Mouse (Mus musculus) naive thymus-derived CD4-positive, alpha-beta T cell, adult 2 months (primary cell): ENCODE measurements around the gene Myod1.

ENCODE experiments used
- DNase-seq: peaks from one replicate; pipeline ENCODE4 v3.0.0-alpha.2; 2011; ENCODE audit warnings: low read depth

Gene Myod1

GRCm38 (mm10) chr7:46391701-46392100 is 15.4 kb downstream of the Myod1 start:
- peak; percentile 83 for DNase-seq

DNA sequence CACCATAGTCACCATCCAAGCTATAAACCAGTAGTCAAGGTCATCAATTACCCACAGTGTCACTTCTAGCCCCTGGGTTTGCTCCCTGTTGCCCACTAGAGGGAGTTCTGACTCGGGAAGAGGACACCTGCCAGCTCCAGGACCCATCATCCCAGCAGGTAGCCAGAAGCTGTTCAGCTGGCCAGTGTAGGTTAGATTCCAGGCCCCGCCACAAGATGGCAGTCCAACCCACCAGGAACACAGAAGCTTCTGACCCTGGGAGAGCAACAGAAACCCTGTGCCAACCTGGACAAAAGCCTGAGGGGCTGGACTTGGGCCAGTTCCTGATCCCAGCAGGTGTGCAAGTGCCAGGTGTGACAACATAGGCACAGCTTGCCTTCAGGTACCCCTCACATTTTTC is 16.8 kb downstream of the Myod1 start:
- DNase-seq = peak; percentile 83

- DNase-seq = peak; percentile 58
Measured at GRCm38 (mm10) chr7:46393718-46394511, 17.6 kb downstream of the Myod1 start.

- no peak for DNase-seq
Measured at GRCm38 (mm10) chr7:46394933-46395332, 18.7 kb downstream of the Myod1 start.

- DNase-seq = no peak
Measured at GRCm38 (mm10) chr7:46395571-46395970, 19.3 kb downstream of the Myod1 start.

- peak; percentile 81 for DNase-seq
Measured at GRCm38 (mm10) chr7:46396231-46396927, 20.1 kb downstream of the Myod1 start, which contains the start of gene Kcnc1. TSS of gene Kcnc1 (plus strand) at chr7:46396497.

DNA sequence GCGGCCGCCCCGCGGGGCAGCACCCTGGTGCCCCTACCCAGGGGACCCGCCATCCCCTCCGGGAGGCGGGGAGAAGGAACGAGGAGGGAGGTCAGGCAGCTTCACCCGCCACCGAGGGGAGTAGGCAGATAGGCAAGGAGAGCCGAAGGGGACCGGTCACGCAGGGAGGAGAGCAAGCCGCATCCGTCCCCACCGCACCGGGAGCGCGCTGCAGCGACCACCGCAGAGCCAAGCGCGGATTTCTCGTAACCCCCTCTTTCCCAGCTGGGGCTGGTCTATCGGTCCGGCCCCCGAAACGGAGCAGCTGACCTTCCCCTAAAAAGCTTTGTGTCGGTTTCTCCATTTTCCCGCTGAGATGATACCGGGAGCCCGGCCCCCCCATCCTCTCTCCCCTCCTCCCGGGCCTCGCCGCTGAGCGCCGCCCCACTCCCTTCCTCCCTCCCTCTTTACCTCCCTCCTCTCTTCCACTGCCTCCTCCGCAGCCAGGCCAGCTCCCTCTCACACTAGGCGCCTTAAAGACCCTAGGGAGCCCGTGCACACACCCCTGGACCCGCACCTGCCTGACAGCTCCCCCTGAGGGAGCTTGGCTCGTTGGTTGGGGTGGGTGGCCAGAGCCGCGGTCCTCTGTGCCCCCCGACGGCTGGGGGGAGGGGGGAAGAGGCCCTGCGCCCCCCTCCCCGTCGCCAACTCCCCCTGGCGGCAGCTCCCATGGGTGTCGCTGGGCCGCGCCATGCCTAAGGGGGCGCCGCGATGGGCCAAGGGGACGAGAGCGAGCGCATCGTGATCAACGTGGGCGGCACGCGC is 20.9 kb downstream of the Myod1 start:
- DNase-seq = no peak

DNA sequence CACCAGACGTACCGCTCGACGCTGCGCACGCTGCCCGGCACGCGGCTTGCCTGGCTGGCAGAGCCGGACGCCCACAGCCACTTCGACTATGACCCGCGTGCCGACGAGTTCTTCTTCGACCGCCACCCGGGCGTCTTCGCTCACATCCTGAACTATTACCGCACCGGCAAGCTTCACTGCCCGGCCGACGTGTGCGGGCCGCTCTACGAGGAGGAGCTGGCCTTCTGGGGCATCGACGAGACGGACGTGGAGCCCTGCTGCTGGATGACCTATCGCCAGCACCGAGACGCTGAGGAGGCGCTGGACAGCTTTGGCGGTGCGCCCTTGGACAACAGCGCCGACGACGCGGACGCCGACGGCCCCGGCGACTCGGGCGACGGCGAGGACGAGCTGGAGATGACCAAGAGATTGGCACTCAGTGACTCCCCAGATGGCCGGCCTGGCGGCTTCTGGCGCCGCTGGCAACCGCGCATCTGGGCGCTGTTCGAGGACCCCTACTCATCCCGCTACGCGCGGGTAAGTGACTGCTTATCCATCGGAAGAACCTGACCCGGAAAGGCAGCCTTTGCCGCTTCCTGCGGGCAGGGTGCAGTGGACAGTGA is 21.6 kb downstream of the Myod1 start:
- no peak for DNase-seq

- no peak for DNase-seq
Measured at GRCm38 (mm10) chr7:46398612-46399011, 22.3 kb downstream of the Myod1 start.

DNA sequence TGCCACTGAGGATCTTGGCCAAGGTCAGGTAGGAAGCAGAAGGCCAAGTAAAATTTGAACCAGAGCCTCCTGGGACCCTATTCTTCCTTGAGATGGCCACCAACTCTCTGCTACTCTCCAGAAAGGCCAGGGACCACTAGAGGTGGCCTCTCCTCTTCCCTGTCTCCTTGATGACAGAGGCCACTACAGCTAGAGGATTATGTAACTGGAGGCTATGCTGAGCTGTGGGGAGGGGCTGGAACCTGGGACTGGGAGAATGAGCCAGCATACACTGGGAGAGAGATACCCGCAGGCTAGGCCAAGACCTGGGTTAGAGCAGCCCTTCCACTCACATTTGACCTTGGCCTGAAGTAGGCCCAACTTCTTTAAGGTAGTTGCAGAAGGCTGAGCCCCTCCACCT is 23.4 kb downstream of the Myod1 start:
- DNase-seq = no peak

GRCm38 (mm10) chr7:46400346-46400745 is 24.1 kb downstream of the Myod1 start:
- DNase-seq = no peak

GRCm38 (mm10) chr7:46401371-46402180 is 25.3 kb downstream of the Myod1 start:
- DNase-seq = no peak

GRCm38 (mm10) chr7:46403616-46404485 is 27.6 kb downstream of the Myod1 start:
- no peak for DNase-seq

DNA sequence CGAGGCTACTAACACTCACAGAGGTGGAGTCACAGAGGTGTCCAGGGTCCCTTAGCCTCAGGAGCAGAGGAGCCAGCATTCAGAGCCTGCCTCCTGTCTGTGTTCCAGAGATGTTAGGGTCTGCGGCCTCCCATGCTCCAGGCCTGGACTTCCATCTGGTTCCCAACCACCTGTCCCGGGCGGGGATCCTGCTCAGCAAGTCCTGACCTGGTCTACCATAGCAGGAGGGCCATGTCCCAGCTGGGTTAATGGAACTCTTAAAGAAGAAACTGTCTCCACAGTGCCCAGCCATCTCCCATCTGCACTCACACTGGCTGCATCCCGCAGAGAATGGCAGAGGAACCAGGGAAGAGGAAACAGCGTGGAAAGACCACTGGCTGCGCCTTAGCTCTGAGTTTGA is 28.5 kb downstream of the Myod1 start:
- no peak for DNase-seq

DNA sequence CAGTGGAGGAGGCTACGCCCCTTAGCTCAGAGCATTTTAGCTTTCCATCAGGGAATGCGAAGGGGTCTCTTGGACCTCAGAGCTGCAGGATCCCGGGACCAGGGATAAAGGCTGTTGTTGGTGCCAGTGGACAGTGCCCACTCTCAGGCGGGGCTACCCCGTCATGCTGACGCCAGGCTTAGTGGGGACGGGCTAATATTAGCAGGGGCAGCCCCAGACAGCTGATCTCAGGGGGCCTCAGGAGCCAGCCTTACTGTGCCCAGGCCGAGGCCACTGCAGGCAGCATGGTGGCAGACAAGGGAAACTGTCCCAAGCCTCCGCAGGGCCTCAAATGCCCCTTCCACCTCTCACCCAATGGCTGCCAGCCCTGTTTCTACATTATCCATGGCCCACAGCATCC is 32.3 kb downstream of the Myod1 start:
- no peak for DNase-seq

DNA sequence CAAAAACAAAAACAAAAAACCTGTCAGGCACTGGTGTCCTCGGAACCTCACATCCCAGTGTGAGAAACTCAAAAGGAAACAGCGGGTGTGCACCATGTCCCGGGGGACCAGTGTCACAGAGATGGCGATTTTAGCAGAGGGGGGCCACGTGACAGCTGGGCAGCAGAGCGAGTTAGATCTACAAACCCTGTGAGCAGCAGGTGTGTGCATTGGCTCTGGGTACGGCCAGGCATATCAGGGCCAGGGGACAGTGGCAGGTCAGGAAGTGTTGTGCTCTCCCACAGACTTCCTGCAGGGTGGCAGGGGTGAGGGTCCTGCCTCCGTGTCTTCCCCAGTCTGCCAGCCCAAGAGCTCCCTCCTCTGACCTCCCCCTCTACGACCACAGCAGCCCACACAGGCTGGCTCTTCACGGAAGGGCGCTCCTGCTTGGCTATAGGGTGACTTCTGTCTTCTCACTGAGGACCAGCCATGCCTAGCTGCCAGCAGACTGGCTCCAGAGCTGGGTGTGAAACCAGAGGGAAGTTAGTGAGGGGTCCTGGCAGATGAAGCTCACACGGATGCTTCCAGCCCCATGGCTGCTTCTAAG is 33.0 kb downstream of the Myod1 start:
- no peak for DNase-seq

- no peak for DNase-seq
Measured at GRCm38 (mm10) chr7:46410727-46411126, 34.5 kb downstream of the Myod1 start.

DNA sequence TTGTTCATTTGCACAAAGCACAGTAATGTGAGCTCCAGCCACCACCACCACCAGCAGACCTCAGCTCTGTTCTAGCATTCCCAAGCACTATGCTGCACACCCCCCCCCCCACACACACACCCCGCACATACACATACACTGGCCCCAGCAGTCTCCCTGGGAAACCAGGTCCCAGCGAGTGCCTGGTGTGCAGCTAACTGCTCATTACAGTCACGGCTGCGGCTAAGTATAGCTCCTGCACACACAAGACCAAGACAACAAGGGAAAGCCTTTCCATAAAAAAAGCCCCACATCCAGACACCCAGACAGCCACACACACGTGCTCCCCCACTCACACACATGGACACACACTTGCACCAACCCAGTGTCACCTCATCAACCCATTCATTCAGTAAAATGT is 36.5 kb downstream of the Myod1 start:
- DNase-seq = no peak

GRCm38 (mm10) chr7:46413959-46414725 is 37.9 kb downstream of the Myod1 start:
- no peak for DNase-seq
